Mouse (Mus musculus) liver, postnatal 0 days (tissue): ENCODE results near the gene Gid4. TPM values are rescaled to one million over a fixed set of nuclear protein-coding genes. Genes with fewer than 3 reads are reported as not detected.

Experiments
- ATAC-seq: fragments of 200-750 bp; cut with Nextera tagmentation; 2 replicates; pipeline ENCODE4 v1.8.0; 2017; ENCODE audit warnings: mild to moderate bottlenecking, moderate library complexity
- DNase-seq: peaks from one replicate; pipeline ENCODE4 v3.0.0-alpha.2; 2016
- H3K27ac ChIP-seq: fragments of 300-500 bp; sonication (generic); 2 replicates; pipeline ENCODE4 v1.5.1; 2014; ENCODE audit warnings: antibody characterized with exemption, moderate library complexity, mild to moderate bottlenecking, low read depth
- H3K27me3 ChIP-seq: fragments of 300-500 bp; sonication (generic); 2 replicates; pipeline ENCODE4 v1.6.1; 2014; ENCODE audit warnings: low read length, control low read depth, mixed read lengths; ENCODE audit not compliant: insufficient read depth
- H3K36me3 ChIP-seq: fragments of 300-500 bp; sonication (generic); replicated peaks from 2 replicates; pipeline ENCODE4 v1.6.1; 2014; ENCODE audit warnings: mild to moderate bottlenecking, control low read depth, low read length, moderate library complexity, mixed read lengths; ENCODE audit not compliant: insufficient read depth
- H3K4me1 ChIP-seq: fragments of 300-500 bp; sonication (generic); 2 replicates; pipeline ENCODE4 v1.6.1; 2014; ENCODE audit warnings: antibody characterized with exemption, mild to moderate bottlenecking, control low read depth; ENCODE audit not compliant: insufficient read depth
- H3K4me2 ChIP-seq: fragments of 300-500 bp; sonication (generic); 2 replicates; pipeline ENCODE4 v1.6.1; 2014; ENCODE audit warnings: low read depth, mild to moderate bottlenecking, low read length, moderate library complexity, mixed read lengths
- H3K4me3 ChIP-seq: fragments of 300-500 bp; sonication (generic); 2 replicates; pipeline ENCODE4 v1.5.1; 2014; ENCODE audit warnings: low read depth, low read length
- H3K9ac ChIP-seq: fragments of 300-500 bp; sonication (generic); replicated peaks from 2 replicates; pipeline ENCODE4 v1.6.1; 2014; ENCODE audit warnings: mild to moderate bottlenecking, moderate library complexity
- H3K9me3 ChIP-seq: fragments of 300-500 bp; sonication (generic); 2 replicates; pipeline ENCODE4 v1.6.1; 2016; ENCODE audit warnings: mild to moderate bottlenecking, control low read depth, low read length, mixed read lengths
- CTCF ChIP-seq: sonication (generic); IDR thresholded peaks from 2 replicates; pipeline ENCODE4 v1.5.1; 2016; ENCODE audit warnings: antibody characterized with exemption, low read depth
- EP300 ChIP-seq: IDR thresholded peaks from 2 replicates; pipeline ENCODE4 v1.6.1; 2016; ENCODE audit warnings: antibody characterized with exemption, low read depth, mild to moderate bottlenecking
- WGBS: fragments of 180-500 bp; shearing (Covaris S2); extraction: QIAGEN DNeasy Blood & Tissue Kit; methylation state at CpG from one replicate; pipeline ENCODE4 v1.1.7; 2014; ENCODE audit not compliant: insufficient replicate concordance; 5-methylcytosine and 5-hydroxymethylcytosine counted together
- polyA plus RNA-seq: library from polyadenylated mRNA; unstranded; fragments of >200 nt; fragmentation: Nextera tagmentation; extraction: Ambion mirVana; gene quantifications from 2 replicates; pipeline ENCODE4 v1.2.1, GENCODE M21; 2015

Gene Gid4
- polyA plus RNA-seq, 1 experiment from 2014 or later = 5.6 TPM

DNA sequence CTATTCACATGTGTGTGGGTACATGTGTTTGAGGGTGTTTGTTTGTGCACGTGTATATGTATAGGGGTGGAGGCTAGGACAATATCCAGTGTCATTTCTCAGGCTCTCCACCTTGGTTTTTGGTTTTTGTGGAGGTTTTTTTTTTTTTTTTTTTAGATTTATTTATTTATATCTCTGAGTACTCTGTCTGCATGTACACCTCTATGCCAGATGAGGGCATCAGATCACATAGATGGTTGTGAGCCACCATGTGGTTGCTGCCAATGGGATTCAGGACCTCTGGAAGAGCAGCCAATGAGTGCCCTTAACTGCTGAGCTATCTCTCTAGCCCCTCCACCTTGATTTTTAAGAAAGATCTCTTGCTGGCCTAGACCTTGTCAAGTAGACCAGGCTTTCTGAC lies 41.0 kb downstream of the Gid4 start:
- TF ChIP-seq EP300 = no peak
- TF ChIP-seq CTCF = no peak
- Histone ChIP-seq H3K4me3 (no peak overlapping the region), H3K27ac (no peak overlapping the region), H3K36me3 (peaks cover 57% of the 10 kb centered on the region), H3K9me3 (no peaks in the 10 kb centered on the region), H3K27me3 (no peaks in the 10 kb centered on the region), H3K9ac (no peak overlapping the region), H3K4me2 (no peak overlapping the region), H3K4me1 (peaks cover 12% of the 10 kb centered on the region)
- DNase-seq (no peak), ATAC-seq (no peak)
- 91% methylated on average over 1 of the region's 1 CpGs for WGBS

- ATAC-seq (no peak; the same call in 1 of the 2 replicates), DNase-seq (peak; percentile 58)
- TF ChIP-seq CTCF (peak; percentile 72), EP300 (no peak)
- no peak overlapping the region for H3K27ac ChIP-seq
- H3K4me2 ChIP-seq = no peak overlapping the region
- peaks cover 56% of the 10 kb centered on the region for H3K36me3 ChIP-seq
- 76% methylated on average over 2 of the region's 2 CpGs for WGBS
- H3K9me3 ChIP-seq = no peaks in the 10 kb centered on the region
- no peak overlapping the region for H3K4me3 ChIP-seq
- no peaks in the 10 kb centered on the region for H3K4me1 ChIP-seq
- no peaks in the 10 kb centered on the region for H3K27me3 ChIP-seq
- no peak overlapping the region for H3K9ac ChIP-seq
Measured at GRCm38 (mm10) chr11:60465943-60466380, 49.0 kb downstream of the Gid4 start.

- H3K27me3 ChIP-seq = no peaks in the 10 kb centered on the region
- no peak within 1 kb of the TSS for H3K27ac ChIP-seq
- no peak within 1 kb of the TSS for H3K4me2 ChIP-seq
- WGBS = 82% methylated on average over 3 of the region's 3 CpGs
- H3K9me3 ChIP-seq = no peaks in the 10 kb centered on the region
- no peak for ATAC-seq
- H3K4me1 ChIP-seq = no peaks in the 10 kb centered on the region
- H3K9ac ChIP-seq = no peak within 1 kb of the TSS
- DNase-seq = no peak
- TF ChIP-seq EP300 = no peak
- no peak for TF ChIP-seq CTCF
- peaks cover 33% of the 10 kb centered on the region for H3K36me3 ChIP-seq
- H3K4me3 ChIP-seq = no peak within 1 kb of the TSS
Measured at GRCm38 (mm10) chr11:60469039-60469438, 52.1 kb downstream of the Gid4 start, which contains the start of gene Myo15. Gene Myo15 (plus strand): TSS chr11:60469339.

DNA sequence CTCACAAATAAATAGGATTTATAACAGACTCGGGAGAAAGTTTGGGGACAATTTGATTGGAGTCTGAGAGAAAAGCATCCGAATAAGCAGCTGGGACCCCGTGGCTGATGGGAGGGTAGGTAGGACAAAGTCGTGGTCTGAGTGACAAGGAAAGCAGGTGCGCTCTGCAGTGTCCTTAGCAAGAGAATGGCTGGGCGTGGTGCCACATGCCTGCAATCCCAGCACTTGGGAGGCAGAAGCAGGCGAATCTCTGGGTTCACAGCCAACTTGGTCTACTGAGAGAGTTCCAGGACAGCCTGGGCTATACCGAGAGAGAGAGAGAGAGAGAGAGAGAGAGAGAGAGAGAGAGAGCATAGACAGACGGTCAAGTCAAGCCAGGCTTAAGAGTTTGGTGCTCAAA lies 53.8 kb downstream of the Gid4 start:
- Histone ChIP-seq H3K4me3 (no peak overlapping the region), H3K4me1 (no peaks in the 10 kb centered on the region), H3K36me3 (peaks cover 25% of the 10 kb centered on the region), H3K27ac (no peak overlapping the region), H3K9me3 (no peaks in the 10 kb centered on the region), H3K4me2 (no peak overlapping the region), H3K27me3 (no peaks in the 10 kb centered on the region), H3K9ac (no peak overlapping the region)
- WGBS = 77% methylated on average over 9 of the region's 9 CpGs
- DNase-seq (no peak), ATAC-seq (no peak)
- TF ChIP-seq EP300 (no peak), CTCF (no peak)

DNA sequence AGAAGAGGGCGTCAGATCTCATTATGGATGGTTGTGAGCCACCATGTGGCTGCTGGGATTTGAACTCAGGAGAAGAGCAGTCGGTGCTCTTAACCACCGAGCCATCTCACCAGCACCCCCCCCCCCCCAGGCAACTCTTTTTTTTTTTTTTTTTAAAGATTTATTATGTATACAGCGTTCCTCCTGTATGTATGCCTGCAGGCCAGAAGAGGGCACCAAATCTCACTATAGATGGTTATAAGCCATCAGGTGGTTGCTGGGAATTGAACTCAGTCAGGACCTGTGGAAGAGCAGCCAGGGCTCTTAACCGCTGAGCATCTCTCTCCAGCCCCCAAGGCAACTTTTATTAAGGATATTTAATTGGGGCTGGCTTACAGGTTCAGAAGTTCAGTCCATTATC lies 57.6 kb downstream of the Gid4 start:
- TF ChIP-seq EP300 = no peak
- TF ChIP-seq CTCF = no peak

GRCm38 (mm10) chr11:60475668-60476362 lies 58.9 kb downstream of the Gid4 start:
- H3K9ac ChIP-seq = no peak overlapping the region
- no peaks in the 10 kb centered on the region for H3K36me3 ChIP-seq
- H3K4me3 ChIP-seq = no peak overlapping the region
- no peak overlapping the region for H3K4me2 ChIP-seq
- DNase-seq = no peak
- no peak overlapping the region for H3K27ac ChIP-seq
- no peaks in the 10 kb centered on the region for H3K9me3 ChIP-seq
- no peak for ATAC-seq
- H3K27me3 ChIP-seq = no peaks in the 10 kb centered on the region
- no peak for TF ChIP-seq EP300
- no peak for TF ChIP-seq CTCF
- no peaks in the 10 kb centered on the region for H3K4me1 ChIP-seq
- WGBS = 79% methylated on average over 5 of the region's 5 CpGs

More for the DNA sequence above, 57.6 kb downstream of the Gid4 start:
- WGBS = 78% methylated on average over 5 of the region's 5 CpGs
- H3K27me3 ChIP-seq = no peaks in the 10 kb centered on the region
- H3K9ac ChIP-seq = no peak overlapping the region
- no peaks in the 10 kb centered on the region for H3K4me1 ChIP-seq
- H3K27ac ChIP-seq = no peak overlapping the region
- H3K4me3 ChIP-seq = no peak overlapping the region
- DNase-seq (no peak), ATAC-seq (no peak)
- no peak overlapping the region for H3K4me2 ChIP-seq
- H3K9me3 ChIP-seq = no peaks in the 10 kb centered on the region
- 0 out of 2 replicates have a peak, but pooled peaks cover 3% of the 10 kb centered on the region for H3K36me3 ChIP-seq
